ENCODE assay signal across 1 mouse cellular context in the genomic region with DNA sequence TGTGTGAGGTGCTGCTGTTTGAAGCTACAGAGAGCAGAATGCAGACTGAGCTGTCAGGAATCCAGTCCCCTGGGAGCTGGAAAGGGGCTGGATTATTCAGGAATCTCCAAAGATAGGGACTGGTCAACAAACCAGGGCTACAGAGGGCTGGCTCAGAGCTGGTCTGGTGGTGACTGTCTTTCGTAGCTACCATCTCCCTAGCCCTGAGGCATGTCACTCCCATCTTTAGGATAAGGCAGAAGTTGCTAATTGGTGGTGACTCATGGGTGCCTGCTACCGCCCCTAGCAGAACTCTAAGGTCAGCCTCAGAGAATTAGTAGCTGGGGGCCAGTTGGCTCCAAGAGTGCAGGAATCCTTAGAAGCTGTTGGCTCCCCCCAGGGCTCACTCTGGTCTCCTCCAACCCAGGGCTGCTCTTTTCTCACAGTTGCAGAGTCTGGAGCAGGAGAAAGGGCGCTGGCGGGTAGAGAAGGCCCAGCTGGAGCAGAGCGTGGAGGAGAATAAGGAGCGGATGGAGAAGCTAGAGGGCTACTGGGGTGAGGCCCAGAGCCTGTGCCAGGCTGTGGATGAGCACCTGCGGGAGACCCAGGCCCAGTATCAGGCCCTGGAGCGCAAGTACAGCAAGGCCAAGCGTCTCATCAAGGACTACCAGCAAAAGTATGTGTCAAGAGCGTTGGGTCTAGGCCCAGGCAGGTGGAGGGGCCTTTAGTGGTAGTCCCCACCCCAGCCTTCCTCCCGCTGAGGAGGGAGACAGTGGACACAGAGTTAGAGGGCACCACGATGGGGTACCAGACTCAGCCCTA.
A peak's percentile ranks its signal among the peaks of the same experiment; 100 is the strongest.
TF ChIP-seq lines count a peak whose summit lies in the region.

No protein-coding gene starts in this region.

TF ChIP-seq in MEL, 35 proteins besides CTCF, POLR2A, EP300 and RAD21:
- TF ChIP-seq MAZ (IDR thresholded peaks at IDR 0.05; ENCODE audit: low read depth, low read length) (no peak), MXI1 (IDR thresholded peaks at IDR 0.05; ENCODE audit: low read depth, low read length) (0 out of 2 replicates have a peak, but pooled peaks have one; percentile 1), USF1 (IDR thresholded peaks at IDR 0.05; ENCODE audit: low read depth, low read length) (no peak)
TF ChIP-seq in MEL: peak in this region for 1.
